ENCODE assay signal across 9 mouse cellular contexts in genomic region chr12:88910761-88911160, GRCm38 (mm10).
DNase-seq lines count a peak whose midpoint lies in the region; ATAC-seq lines count a peak whose summit lies in the region.
"Had no signal": no experiment of that assay in that cellular context is flagged by ENCODE, and none has a peak within 500 bp of the region (broad histone marks: within the 10 kb centered on the region; RNA-seq: fewer than 3 reads in every experiment).

No protein-coding gene starts in this region.

- peak; percentile 64; the same call in 1 of the 2 replicates for ATAC-seq in cerebellum, adult (ENCODE audit: insufficient number of reproducible peaks, low FRiP score, low TSS enrichment)
- peak; percentile 58 for ATAC-seq in frontal cortex, adult (ENCODE audit: low TSS enrichment)
- ATAC-seq in midbrain, embryonic 16.5 days: peak; percentile 92

- H3K27ac ChIP-seq in midbrain, embryonic 16.5 days (ENCODE audit: low read length): no peak overlapping the region; the same call in 1 of the 2 replicates
- H3K27ac ChIP-seq: limb, embryonic 15.5 days had no signal

- no peak for DNase-seq in cerebellum, postnatal 36 days
- DNase-seq in cerebellum, adult 9-11 months: peak; percentile 22
- no peak for DNase-seq in urinary bladder, adult 2 months (ENCODE audit: low spot score)
- no peak for DNase-seq in gastrocnemius, postnatal 25 days
- no peak for DNase-seq in thymus, postnatal 25 days

- no peak overlapping the region for H3K9ac ChIP-seq in midbrain, embryonic 16.5 days (ENCODE audit: low read depth, low read length)
- H3K9ac ChIP-seq: limb, embryonic 15.5 days had no signal

- no peaks in the 10 kb centered on the region for H3K9me3 ChIP-seq in midbrain, embryonic 16.5 days (replicated peaks; ENCODE audit: control insufficient read depth, low read length, poor library complexity, severe bottlenecking)
- H3K9me3 ChIP-seq: limb, embryonic 15.5 days had no signal

- H3K27me3 ChIP-seq in midbrain, embryonic 16.5 days (ENCODE audit: control insufficient read depth, insufficient read depth, low read depth, low read length): no peaks in the 10 kb centered on the region
- H3K27me3 ChIP-seq: limb, embryonic 15.5 days had no signal

- 3% methylated on average over 2 of the region's 2 CpGs for WGBS in midbrain, embryonic 16.5 days

- H3K4me1 ChIP-seq in midbrain, embryonic 16.5 days (ENCODE audit: control insufficient read depth, insufficient read depth, low read length): peaks cover 5% of the 10 kb centered on the region
- H3K4me1 ChIP-seq: limb, embryonic 15.5 days had no signal

- H3K4me2 ChIP-seq in midbrain, embryonic 16.5 days (ENCODE audit: low read length): no peak overlapping the region
- H3K4me2 ChIP-seq: limb, embryonic 15.5 days had no signal

- no peak overlapping the region for H3K4me3 ChIP-seq in midbrain, embryonic 16.5 days (ENCODE audit: low read depth, low read length)
- H3K4me3 ChIP-seq: limb, embryonic 15.5 days had no signal

- H3K36me3 ChIP-seq in midbrain, embryonic 16.5 days (ENCODE audit: control insufficient read depth, insufficient read depth, low read length): no peaks in the 10 kb centered on the region
- H3K36me3 ChIP-seq: limb, embryonic 15.5 days had no signal
